Comparison of ENCODE assay signal across 26 mouse cellular contexts in genomic region chr10:101120209-101120608, GRCm38 (mm10).
DNase-seq lines count a peak whose midpoint lies in the region; ATAC-seq and TF ChIP-seq lines count a peak whose summit lies in the region.
"Had no signal": no experiment of that assay in that cellular context is flagged by ENCODE, and none has a peak within 500 bp of the region (broad histone marks: within the 10 kb centered on the region; RNA-seq: fewer than 3 reads in every experiment).

No protein-coding gene starts in this region.

- no peaks in the 10 kb centered on the region for H3K79me2 ChIP-seq in MEL (ENCODE audit: control insufficient read depth, insufficient read depth, low read length, poor library complexity)

- peak; percentile 17 to 21; a peak in 2 of 4 replicates for ATAC-seq in hematopoietic stem cell, adult 5-6 weeks (replicated peaks in 1 of 2; ENCODE audit: insufficient read depth in 1 of 2, low FRiP score in 2 of 2, low TSS enrichment in 1 of 2, low read depth in 1 of 2, poor library complexity in 2 of 2, severe bottlenecking in 2 of 2)
- peak; percentile 87 for ATAC-seq in megakaryocyte progenitor cell, adult 5-6 weeks (replicated peaks; ENCODE audit: poor library complexity)
- ATAC-seq: forebrain, embryonic 14.5 days; forebrain, postnatal 0 days; hindbrain, postnatal 0 days; inflammation-experienced regulatory T-cells, adult 6 months; intestine, embryonic 16.5 days had no signal

- TF ChIP-seq POLR2A in MEL (IDR thresholded peaks at IDR 0.05; ENCODE audit: control insufficient read depth in 1 of 2, insufficient read depth in 1 of 2, low read depth in 1 of 2, low read length in 2 of 2, poor library complexity in 1 of 2): no peak
- TF ChIP-seq POLR2A in bone marrow macrophage, adult 2 months (IDR thresholded peaks at IDR 0.05; ENCODE audit: borderline replicate concordance, low read depth, low read length): no peak

- no peak overlapping the region for H3K4me3 ChIP-seq in MEL (ENCODE audit: control insufficient read depth in 1 of 2, insufficient read depth in 1 of 2, low read depth in 2 of 2, low read length in 2 of 2)
- no peak overlapping the region for H3K4me3 ChIP-seq in bone marrow macrophage, adult 2 months (ENCODE audit: insufficient read depth, low read length)
- H3K4me3 ChIP-seq: embryonic facial prominence, embryonic 12.5 days; embryonic facial prominence, embryonic 15.5 days; heart, embryonic 12.5 days; heart, embryonic 15.5 days had no signal

- no peaks in the 10 kb centered on the region for H3K36me3 ChIP-seq in MEL (ENCODE audit: control insufficient read depth in 1 of 2, insufficient read depth in 2 of 2, low read length in 2 of 2)
- H3K36me3 ChIP-seq: embryonic facial prominence, embryonic 12.5 days; embryonic facial prominence, embryonic 15.5 days; heart, embryonic 12.5 days; heart, embryonic 15.5 days had no signal

- TF ChIP-seq EP300 in MEL (IDR thresholded peaks at IDR 0.05; ENCODE audit: low read depth in 1 of 2, low read length in 2 of 2): no peak

- no peak for TF ChIP-seq CTCF in MEL (IDR thresholded peaks at IDR 0.05 in 2 of 3, conservative IDR thresholded peaks at IDR 0.05 in 1 of 3; ENCODE audit: control insufficient read depth in 1 of 3, insufficient read depth in 1 of 3, low read depth in 2 of 3, low read length in 3 of 3, poor library complexity in 1 of 3, severe bottlenecking in 1 of 3)
- TF ChIP-seq CTCF in bone marrow macrophage, adult 2 months (IDR thresholded peaks at IDR 0.05; ENCODE audit: low read depth, low read length): no peak

- TF ChIP-seq RAD21 in MEL (IDR thresholded peaks at IDR 0.05; ENCODE audit: low read depth, low read length): no peak

- H3K27me3 ChIP-seq in MEL (ENCODE audit: control insufficient read depth in 1 of 2, insufficient read depth in 2 of 2, low read length in 2 of 2): no peaks in the 10 kb centered on the region
- H3K27me3 ChIP-seq: embryonic facial prominence, embryonic 12.5 days; embryonic facial prominence, embryonic 15.5 days; heart, embryonic 12.5 days; heart, embryonic 15.5 days had no signal

- peak; percentile 2 for DNase-seq in MEL (ENCODE audit: low read depth, low spot score)
- DNase-seq in heart, adult 18-20 months: no peak
- no peak for DNase-seq in kidney, adult 11 months
- no peak for DNase-seq in kidney, postnatal 10 days
- DNase-seq: adrenal gland, adult 2 months; adrenal gland, postnatal 14 days; cerebellum, adult 18-20 months; cerebellum, adult 9-10 months; cerebellum, postnatal 14 days; forebrain, postnatal 0 days; gastrocnemius, postnatal 36 days; heart, adult 11 months; heart, postnatal 10 days; heart, postnatal 36 days had no signal

- H3K4me1 ChIP-seq in MEL (ENCODE audit: control insufficient read depth in 1 of 2, insufficient read depth in 2 of 2, low read length in 2 of 2): no peaks in the 10 kb centered on the region
- peaks cover 5% of the 10 kb centered on the region for H3K4me1 ChIP-seq in bone marrow macrophage, adult 2 months (ENCODE audit: control insufficient read depth, insufficient read depth, low read length)
- H3K4me1 ChIP-seq: embryonic facial prominence, embryonic 12.5 days; embryonic facial prominence, embryonic 15.5 days; heart, embryonic 12.5 days; heart, embryonic 15.5 days had no signal

- no peaks in the 10 kb centered on the region for H3K9me3 ChIP-seq in MEL (replicated peaks; ENCODE audit: insufficient read depth, low read length)
- H3K9me3 ChIP-seq: embryonic facial prominence, embryonic 12.5 days; embryonic facial prominence, embryonic 15.5 days; heart, embryonic 12.5 days; heart, embryonic 15.5 days had no signal

- H3K27ac ChIP-seq in MEL (ENCODE audit: control insufficient read depth, low read depth, low read length): no peak overlapping the region
- peak overlapping the region; percentile 51 for H3K27ac ChIP-seq in bone marrow macrophage, adult 2 months (ENCODE audit: insufficient read depth, low read depth, low read length)
- H3K27ac ChIP-seq: embryonic facial prominence, embryonic 12.5 days; embryonic facial prominence, embryonic 15.5 days; heart, embryonic 15.5 days; hindbrain, embryonic 14.5 days; hindbrain, postnatal 0 days had no signal

- no peak overlapping the region for H3K9ac ChIP-seq in MEL (ENCODE audit: control insufficient read depth, low read depth, low read length, poor library complexity, severe bottlenecking)
- H3K9ac ChIP-seq: embryonic facial prominence, embryonic 12.5 days; embryonic facial prominence, embryonic 15.5 days; forebrain, postnatal 0 days; heart, embryonic 12.5 days; heart, embryonic 15.5 days; hindbrain, embryonic 14.5 days had no signal

TF ChIP-seq in MEL, 35 proteins besides CTCF, POLR2A, EP300 and RAD21:
- TF ChIP-seq ZKSCAN1 (IDR thresholded peaks at IDR 0.05; ENCODE audit: low read depth, low read length): no peak
- no peak for TF ChIP-seq BHLHE40 (IDR thresholded peaks at IDR 0.05; ENCODE audit: borderline replicate concordance, low read depth, low read length)
- no peak for TF ChIP-seq GATA1 (IDR thresholded peaks at IDR 0.05; ENCODE audit: low read depth, low read length)
